Mouse (Mus musculus) right cerebral cortex, postnatal 14 days (tissue): ENCODE results near the gene Rin3.

ENCODE experiments used
- DNase-seq: peaks from one replicate; pipeline ENCODE4 v3.0.0; 2022

The Rin3 gene

DNA sequence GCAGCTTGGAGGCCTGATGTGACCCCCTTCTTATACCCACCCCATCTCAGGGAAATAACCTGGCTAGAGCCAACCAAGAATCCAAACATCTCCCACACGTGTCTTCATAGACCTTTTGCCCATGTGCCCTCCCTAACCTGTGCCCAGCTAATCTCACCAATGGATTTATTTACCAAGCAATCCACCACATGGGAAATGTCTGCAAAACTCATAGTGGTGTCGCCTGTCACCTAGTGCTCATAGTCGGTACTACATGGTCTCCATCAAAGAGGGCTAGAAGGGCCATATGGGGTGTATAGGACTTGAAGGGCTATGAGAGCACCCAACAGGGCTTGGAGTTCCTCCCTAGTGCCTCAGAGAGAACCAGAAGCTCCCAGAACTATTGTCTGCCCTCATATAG lies 102.0 kb downstream of the Rin3 start:
- DNase-seq, result peak; percentile 50

GRCm38 (mm10) chr12:102387219-102387917 lies 104.5 kb downstream of the Rin3 start:
- peak; percentile 90 for DNase-seq

- no peak for DNase-seq
Observed at GRCm38 (mm10) chr12:102390042-102390441, 107.2 kb downstream of the Rin3 start.

DNA sequence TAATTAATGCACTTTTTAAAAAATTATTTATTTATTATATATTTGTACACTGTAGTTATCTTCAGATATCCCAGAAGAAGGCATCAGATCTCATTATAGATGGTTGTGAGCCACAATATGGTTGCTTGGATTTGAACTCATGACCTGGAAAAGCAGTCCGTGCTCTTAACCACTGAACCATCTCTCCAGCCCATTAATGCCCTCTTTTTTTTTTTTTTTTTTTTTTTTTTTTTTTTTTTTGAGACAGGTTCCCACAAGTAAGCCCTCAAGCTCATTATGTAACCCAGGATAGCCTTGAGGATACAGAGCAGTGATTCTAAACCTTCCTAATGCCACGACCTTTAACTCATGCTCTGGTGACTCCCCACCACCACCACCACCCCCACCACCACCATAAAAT lies 108.3 kb downstream of the Rin3 start:
- no peak for DNase-seq

DNA sequence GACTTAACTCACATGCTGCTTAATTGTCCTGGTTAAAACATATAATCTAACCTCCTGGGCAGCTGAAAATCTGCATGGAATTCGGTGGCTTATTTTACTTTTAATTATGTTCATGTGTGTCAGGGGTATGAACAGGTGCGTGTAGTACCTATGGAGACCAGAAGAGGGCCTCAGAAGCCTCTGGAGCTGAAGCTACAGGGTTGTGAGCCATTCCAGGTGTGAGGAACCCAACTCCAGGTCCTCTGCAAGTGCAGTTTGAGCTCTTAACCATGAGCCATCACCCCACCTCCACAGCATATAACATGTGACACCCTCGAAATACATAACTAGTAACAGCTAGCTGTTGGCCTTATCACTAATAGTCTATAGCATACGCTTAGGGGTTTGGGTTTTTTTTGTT lies 109.1 kb downstream of the Rin3 start:
- no peak for DNase-seq

DNA sequence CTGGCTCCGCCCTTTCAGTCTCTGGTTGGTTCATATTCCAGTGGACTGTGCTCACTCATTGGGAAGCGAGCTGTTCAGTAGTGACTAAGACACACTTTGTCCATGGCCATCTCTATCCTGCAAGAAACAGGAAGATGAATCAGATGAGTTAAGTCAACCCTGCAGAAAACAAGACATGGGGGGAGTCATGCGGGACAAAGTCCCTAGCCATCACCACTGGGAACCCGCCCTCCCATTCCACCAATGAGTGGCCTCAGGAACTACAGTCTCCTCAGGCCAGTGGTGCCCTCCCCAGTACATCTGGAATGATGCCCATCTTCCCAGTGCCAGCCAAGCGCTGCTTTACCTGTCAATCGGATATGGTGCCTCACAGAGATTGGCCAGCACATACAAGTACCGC lies 111.6 kb downstream of the Rin3 start:
- DNase-seq, result no peak

- DNase-seq, result no peak
Observed at GRCm38 (mm10) chr12:102395537-102395936, 112.7 kb downstream of the Rin3 start.

GRCm38 (mm10) chr12:102395998-102396991 lies 113.4 kb downstream of the Rin3 start:
- no peak for DNase-seq

- DNase-seq, result no peak
Observed at GRCm38 (mm10) chr12:102398588-102398987, 115.7 kb downstream of the Rin3 start.

- DNase-seq, result no peak
Observed at GRCm38 (mm10) chr12:102413171-102413570, 130.3 kb downstream of the Rin3 start.

- no peak for DNase-seq
Observed at GRCm38 (mm10) chr12:102414686-102415085, 131.8 kb downstream of the Rin3 start.

- peak; percentile 13 for DNase-seq
Observed at GRCm38 (mm10) chr12:102416391-102416837, 133.6 kb downstream of the Rin3 start.

DNA sequence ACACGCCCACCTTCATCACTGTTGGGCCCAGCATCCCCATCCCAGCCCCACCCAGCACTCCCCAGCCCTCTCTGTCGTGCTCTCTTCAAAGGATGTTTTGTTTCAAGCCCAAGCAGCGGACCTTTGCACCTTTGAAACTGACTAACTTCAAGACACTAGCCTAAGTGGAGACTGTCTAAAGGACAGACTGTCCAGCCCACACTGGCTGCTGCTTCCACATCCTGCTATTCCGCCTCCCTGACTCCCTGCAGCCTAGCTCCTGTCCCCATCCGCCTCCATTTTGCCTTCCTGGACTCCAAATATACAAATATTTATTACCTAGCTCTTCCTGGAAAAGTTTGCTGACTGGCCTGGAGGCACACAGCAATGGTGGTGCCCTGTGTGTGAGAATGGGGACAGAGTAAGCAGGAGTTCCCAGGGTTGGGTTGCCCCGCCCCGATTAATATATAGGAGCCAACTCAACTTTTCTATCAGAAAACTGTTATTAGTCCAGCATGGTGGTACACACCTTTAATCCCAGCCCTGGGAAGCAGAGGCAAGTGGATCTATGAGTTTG lies 134.2 kb downstream of the Rin3 start:
- DNase-seq, result no peak

DNA sequence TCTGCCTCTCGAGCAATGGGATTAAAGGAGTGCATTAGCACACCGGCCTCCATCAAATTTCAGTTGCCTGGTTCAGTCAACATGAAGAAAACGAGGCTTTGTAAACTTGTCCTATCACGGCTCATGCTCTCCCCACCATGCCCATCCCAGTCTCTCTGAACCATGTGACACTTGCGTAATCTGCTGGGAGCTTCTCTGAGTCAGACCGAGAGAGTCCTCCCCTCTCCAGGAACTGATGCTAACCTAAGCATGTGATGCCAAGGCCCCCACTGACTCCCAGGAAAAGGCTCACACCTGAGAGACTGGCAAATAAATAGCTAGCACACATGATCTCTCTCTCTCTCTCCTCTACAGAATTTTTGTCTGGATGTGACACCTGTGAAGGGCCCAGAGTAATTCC lies 134.9 kb downstream of the Rin3 start:
- no peak for DNase-seq

DNA sequence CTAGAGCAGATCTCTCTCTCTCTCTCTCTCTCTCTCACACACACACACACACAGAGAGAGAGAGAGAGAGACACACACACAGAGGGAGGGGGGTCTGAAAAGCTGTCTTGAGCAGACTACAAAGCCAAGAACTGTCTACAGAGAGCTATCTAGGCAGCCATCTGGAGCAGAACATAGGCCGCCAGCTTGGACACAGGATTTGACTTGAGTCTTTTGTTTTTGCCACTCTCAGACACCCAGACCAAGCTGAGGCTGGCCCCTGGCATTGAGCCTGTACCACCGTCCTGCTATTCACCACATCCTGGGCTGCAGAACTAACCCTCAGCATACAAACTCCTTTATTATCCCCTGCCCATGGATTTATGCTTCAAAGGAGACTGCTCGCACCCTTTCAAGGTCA lies 136.7 kb downstream of the Rin3 start:
- DNase-seq, result peak; percentile 28

GRCm38 (mm10) chr12:102420168-102420890 lies 137.5 kb downstream of the Rin3 start:
- no peak for DNase-seq

GRCm38 (mm10) chr12:102422065-102422464 lies 139.2 kb downstream of the Rin3 start:
- peak; percentile 39 for DNase-seq

DNA sequence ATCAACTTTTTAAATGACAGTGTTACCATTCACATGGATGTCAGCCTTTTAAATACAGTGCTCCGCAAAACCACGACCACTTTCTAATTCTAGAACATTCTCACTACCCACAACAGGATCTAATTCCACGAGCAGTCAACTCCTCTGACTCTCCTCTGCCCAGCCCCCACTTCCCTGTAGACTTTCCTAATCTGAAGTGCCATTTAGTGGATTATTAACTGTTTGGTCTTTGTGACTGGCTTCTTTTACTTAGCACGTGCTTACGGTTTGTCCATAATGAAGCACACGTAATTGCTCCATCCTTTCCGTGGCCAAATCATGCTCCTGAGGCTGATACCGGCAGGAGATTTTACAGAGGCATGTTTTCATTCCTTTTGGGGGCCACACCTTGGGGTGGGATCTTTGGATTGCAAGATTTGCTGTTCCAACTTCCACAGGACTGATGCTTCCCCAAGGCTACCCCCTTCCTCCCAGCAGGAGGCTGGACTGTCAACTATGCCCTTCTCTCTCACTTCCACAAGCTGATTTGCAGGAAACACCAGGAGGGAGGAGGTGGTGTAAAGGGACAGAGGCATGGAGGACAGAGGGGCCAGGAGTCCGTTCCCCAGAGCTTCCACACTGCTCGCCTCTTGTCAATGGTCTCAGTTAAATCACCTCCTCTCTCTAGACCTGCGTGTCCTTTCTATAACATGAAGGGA lies 139.9 kb downstream of the Rin3 start:
- no peak for DNase-seq

DNA sequence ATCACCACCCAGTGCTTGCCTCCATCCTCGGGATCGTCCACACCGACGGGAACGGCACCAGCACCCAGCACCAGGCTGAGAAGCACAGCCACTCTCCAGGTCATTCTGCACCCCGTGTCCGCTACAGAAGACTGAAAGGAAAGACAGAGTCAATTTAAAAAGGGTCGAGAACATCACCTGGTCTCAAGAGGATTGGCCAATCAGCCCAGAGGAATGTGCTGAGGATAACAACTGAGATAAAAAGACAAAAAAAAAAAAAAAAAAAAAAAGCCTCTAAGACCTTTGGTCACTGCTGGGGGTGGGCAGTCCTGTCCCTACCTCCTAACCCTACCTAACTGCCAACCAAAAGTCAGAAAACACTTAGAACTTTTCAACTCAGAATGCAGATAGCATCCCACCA lies 140.8 kb downstream of the Rin3 start:
- DNase-seq, result no peak

DNA sequence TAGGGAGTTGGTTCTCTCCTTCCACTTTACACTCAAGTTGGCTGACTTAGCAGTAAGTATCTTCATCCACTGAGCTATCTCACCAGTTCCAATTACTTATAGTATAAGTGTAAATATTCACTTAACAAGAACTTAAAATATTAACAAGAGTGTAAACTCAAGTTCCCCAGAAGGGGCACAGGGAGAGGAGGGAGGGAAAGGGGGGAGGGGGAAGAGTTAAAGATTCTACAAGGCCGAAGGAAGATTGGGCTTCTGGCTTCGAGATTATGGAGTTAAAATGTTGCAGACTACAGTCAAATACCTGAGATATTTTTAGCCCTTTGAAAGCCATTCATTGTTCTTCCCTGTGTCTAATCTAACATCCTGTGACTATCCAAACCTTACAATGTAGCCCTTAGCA lies 141.6 kb downstream of the Rin3 start:
- DNase-seq, result no peak

GRCm38 (mm10) chr12:102425048-102425578 lies 142.3 kb downstream of the Rin3 start:
- no peak for DNase-seq

- DNase-seq, result no peak
Observed at GRCm38 (mm10) chr12:102426285-102426684, 143.4 kb downstream of the Rin3 start.
